In the genomic region with DNA sequence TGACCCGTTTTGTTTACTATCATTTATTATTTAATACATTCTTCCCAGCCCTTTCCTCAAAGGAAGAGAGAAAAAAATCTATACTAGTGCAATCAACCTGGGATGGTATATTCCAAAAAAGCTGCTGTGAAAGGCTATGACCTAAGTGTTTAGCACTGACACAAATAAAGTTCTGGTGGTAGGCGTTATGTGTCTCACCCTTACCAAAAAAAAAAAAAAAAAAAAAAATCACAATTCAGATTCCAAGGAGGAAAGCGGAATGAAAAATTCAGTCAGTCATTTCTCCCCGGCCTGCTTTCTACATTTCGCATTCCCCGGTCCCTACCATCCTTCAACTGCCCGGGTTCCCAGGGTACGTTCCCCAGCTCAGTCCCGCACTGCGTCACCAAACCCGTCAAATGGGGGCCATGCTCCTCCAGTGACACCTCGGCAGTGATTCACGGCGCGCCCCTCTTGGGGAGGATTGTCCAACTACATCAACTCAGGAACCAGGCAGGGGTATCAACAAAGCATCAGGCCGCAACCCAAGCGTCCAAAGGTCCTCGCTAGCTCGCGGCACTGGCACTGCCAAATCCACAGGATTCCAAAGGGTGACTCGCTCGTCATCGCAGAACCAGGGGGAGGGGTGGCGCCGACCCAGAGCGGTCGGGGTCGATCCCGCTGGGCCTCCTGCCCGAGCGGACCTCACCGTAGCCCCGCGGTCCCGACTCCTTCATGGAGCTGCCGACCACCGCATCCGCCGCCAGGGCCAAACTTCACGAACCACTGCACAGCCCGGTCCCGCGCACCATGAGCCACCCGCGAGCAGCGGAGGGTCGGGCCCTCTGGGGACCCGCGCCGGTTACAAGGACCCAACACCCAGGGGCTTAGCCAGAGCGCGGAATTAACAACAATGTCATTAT, we compare ENCODE assay signal across 8 mouse cellular contexts. TPM values are rescaled to one million over a fixed set of nuclear protein-coding genes. Genes with fewer than 3 reads are reported as not detected.
DNase-seq lines count a peak whose midpoint lies in the region; ATAC-seq and TF ChIP-seq lines count a peak whose summit lies in the region.

No protein-coding gene starts in this region.

- no peaks in the 10 kb centered on the region for H3K4me1 ChIP-seq in G1E (ENCODE audit: insufficient read depth, low read depth, low read length)
- peaks cover 2% of the 10 kb centered on the region; the same call in 1 of the 2 replicates for H3K4me1 ChIP-seq in lung, adult 2 months (ENCODE audit: control insufficient read depth, insufficient read depth, low read length)

- TF ChIP-seq POLR2A in lung, adult 2 months (IDR thresholded peaks at IDR 0.05; ENCODE audit: borderline replicate concordance, extremely low read depth, low read depth, low read length): 0 out of 2 replicates have a peak, but pooled peaks have one; percentile 14

- H3K36me3 ChIP-seq in G1E (replicated peaks): no peaks in the 10 kb centered on the region

- H3K9me3 ChIP-seq in G1E (replicated peaks): peaks cover 18% of the 10 kb centered on the region

- WGBS in lung, adult 2 months: 3% methylated on average over 52 of the region's 52 CpGs

- H3K4me3 ChIP-seq in G1E (ENCODE audit: low read depth, low read length): peak overlapping the region; percentile 16; the same call in 1 of the 2 replicates
- peak overlapping the region; percentile 96 for H3K4me3 ChIP-seq in lung, adult 2 months (replicated peaks; ENCODE audit: extremely low read depth, low read depth, low read length)

- no peak for DNase-seq in G1E (ENCODE audit: low spot score)
- peak; percentile 76 for DNase-seq in cerebellum, adult 9-10 months
- DNase-seq in frontal cortex, adult 2 months (ENCODE audit: extremely low spot score in 1 of 2, low spot score in 1 of 2): peak; percentile 38 to 74
- peak; percentile 52 for DNase-seq in layer of hippocampus, adult 9-10 months (ENCODE audit: low spot score)
- peak; percentile 61 for DNase-seq in lung, adult 2 months
- DNase-seq in thymus, postnatal 14 days: peak; percentile 14

- H3K27me3 ChIP-seq in G1E (ENCODE audit: insufficient read depth, low read length): peaks cover 5% of the 10 kb centered on the region

- no peak for TF ChIP-seq CTCF in G1E (IDR thresholded peaks at IDR 0.05; ENCODE audit: low read depth, low read length)
- no peak for TF ChIP-seq CTCF in lung, adult 2 months (IDR thresholded peaks at IDR 0.05; ENCODE audit: insufficient read depth, low read length)

- ATAC-seq in G1E (ENCODE audit: extremely low read depth, insufficient number of reproducible peaks, low FRiP score, poor library complexity, severe bottlenecking): no peak
- peak; percentile 34 to 62 for ATAC-seq in hematopoietic stem cell, adult 5-6 weeks (replicated peaks in 1 of 2; ENCODE audit: insufficient read depth in 1 of 2, low FRiP score in 2 of 2, low TSS enrichment in 1 of 2, low read depth in 1 of 2, poor library complexity in 2 of 2, severe bottlenecking in 2 of 2)
- ATAC-seq in neutrophil, adult 5-6 weeks (ENCODE audit: extremely low read depth, insufficient number of reproducible peaks, low FRiP score, poor library complexity, severe bottlenecking): peak; percentile 50; the same call in 1 of the 2 replicates

RNA-seq across cellular contexts. Expression of gene Dennd5b, which starts 1.1 kb away (rescaled TPM):
- total RNA-seq in G1E (2014; fragmentation: Nextera tagmentation) (not detected in 2 replicates), G1E (2017) (0.27 and 0.29 TPM in 2 replicates)
- not detected in 2 replicates for polyA plus RNA-seq in G1E (2012)
- 23.1 and 24.1 TPM in 2 replicates for polyA plus RNA-seq in frontal cortex, adult 2 months (2012; rRNA removed)
- 6.6 and 7.8 TPM in 2 replicates for total RNA-seq in hematopoietic stem cell, adult 5-6 weeks (2017)
- 4.8 and 10.8 TPM in 2 replicates for polyA plus RNA-seq in lung, adult 2 months (2012; rRNA removed)
- total RNA-seq in neutrophil, adult 5-6 weeks (2017): 44.6 and 56.2 TPM in 2 replicates

RNA-seq across cellular contexts. Expression of gene Gm10203, which starts 29.5 kb away (rescaled TPM):
- total RNA-seq in G1E (2014; fragmentation: Nextera tagmentation) (not detected in 2 replicates), G1E (2017) (not detected in 2 replicates)
- polyA plus RNA-seq in G1E (2012): not detected in 2 replicates
- not detected in 2 replicates for polyA plus RNA-seq in frontal cortex, adult 2 months (2012; rRNA removed)
- not detected in 2 replicates for total RNA-seq in hematopoietic stem cell, adult 5-6 weeks (2017)
- not detected in 2 replicates for polyA plus RNA-seq in lung, adult 2 months (2012; rRNA removed)
- total RNA-seq in neutrophil, adult 5-6 weeks (2017): not detected in 2 replicates

RNA-seq across cellular contexts. Expression of gene Etfbkmt, which starts 39.2 kb away (rescaled TPM):
- total RNA-seq in G1E (2014; fragmentation: Nextera tagmentation) (85.6 and 101 TPM in 2 replicates), G1E (2017) (62.7 and 75.4 TPM in 2 replicates)
- 1.8 and 2.7 TPM in 2 replicates for polyA plus RNA-seq in G1E (2012)
- polyA plus RNA-seq in frontal cortex, adult 2 months (2012; rRNA removed): 5.6 and 6.2 TPM in 2 replicates
- 26.8 and 31.1 TPM in 2 replicates for total RNA-seq in hematopoietic stem cell, adult 5-6 weeks (2017)
- polyA plus RNA-seq in lung, adult 2 months (2012; rRNA removed): 11.8 and 16.3 TPM in 2 replicates
- total RNA-seq in neutrophil, adult 5-6 weeks (2017): 22.7 and 28.6 TPM in 2 replicates
